Mouse (Mus musculus) left cerebral cortex, adult 9 months (tissue): ENCODE measurements around the gene Ncs1.
A peak's percentile ranks its signal among the peaks of the same experiment; 100 is the strongest.

ENCODE experiments used
- DNase-seq, 2 experiments: peaks; one replicate each; pipeline ENCODE4 v3.0.0; 2022; ENCODE audit warnings: low spot score in 2 of 2

Gene Ncs1

DNA sequence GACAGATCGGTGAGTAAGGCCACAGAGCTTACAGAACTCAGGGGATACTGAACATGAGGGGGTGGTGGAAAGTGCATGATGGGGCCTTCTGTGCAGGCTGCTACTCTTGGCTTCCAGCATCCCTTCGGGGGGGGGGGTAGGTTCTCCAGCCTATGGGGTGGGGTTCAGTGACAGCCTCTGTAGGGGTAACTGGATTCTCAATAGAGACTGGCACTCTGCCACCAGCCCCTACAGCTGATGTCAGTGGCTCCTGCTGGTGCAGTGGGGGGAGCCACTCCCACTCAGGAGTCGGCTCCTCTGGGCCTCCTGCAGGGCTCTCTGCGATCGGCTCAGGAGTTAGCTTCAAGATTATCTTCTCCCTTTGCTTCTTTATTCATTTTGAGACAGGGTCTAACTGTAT is 32.9 kb downstream of the Ncs1 start:
- no peak for DNase-seq

DNA sequence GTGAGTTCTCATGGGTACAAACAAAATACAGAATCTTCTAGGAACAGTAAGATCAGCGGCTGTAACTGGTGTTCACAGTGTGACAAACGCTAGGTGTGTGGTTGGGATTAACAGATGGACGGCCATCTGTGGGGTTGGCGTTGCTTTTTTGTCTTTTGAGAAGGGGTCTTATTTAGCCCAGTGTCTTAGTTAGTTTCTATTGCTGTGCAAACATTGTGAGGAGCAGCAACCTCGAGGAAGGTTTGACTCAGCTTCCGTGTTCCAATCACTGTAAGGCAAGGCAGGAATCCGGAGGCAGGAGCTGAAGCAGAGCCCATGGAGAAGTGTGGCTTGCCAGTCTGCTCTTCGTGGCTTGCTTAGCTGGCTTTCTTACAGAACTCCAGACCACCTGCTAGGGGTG is 35.5 kb downstream of the Ncs1 start:
- peak in 1 of 2 experiments; percentile 50 for DNase-seq

DNA sequence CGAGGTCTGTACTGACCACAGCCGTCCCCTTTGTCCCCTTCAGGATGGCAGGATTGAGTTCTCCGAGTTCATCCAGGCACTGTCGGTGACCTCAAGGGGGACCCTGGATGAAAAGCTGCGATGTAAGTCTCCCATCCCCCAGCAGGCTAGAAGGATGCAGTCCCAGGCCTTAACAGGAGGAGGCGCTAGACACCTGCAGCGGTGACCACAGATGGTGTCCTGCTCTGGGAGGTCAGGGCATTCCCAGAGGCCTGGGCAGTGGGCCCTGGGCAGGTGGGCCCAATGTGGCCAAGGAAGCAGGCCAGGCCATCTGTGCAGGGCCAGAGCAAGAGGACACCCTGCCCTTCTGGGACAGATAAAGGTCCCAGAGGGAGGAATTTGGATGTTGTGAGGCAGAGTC is 36.6 kb downstream of the Ncs1 start:
- no peak for DNase-seq

DNA sequence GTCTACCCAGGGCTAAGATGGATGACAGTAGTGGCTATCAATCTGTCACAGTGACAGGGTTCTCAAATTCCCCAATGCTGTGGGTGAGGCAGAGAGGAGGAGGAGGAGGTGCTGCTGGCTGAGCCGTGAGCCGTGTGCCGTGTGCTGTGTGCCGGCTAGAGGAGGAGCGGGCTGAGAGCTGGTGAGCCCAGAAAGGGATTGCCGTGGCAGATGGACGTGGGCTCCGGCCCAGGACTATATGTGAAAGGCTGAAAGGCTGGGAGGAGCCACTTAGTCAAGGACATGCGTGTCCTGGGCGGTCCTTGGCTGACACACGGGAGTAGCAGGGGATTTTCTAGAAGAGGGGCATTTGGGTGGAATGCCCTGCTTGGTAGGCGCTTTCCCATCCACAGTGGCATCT is 37.3 kb downstream of the Ncs1 start:
- no peak for DNase-seq

DNA sequence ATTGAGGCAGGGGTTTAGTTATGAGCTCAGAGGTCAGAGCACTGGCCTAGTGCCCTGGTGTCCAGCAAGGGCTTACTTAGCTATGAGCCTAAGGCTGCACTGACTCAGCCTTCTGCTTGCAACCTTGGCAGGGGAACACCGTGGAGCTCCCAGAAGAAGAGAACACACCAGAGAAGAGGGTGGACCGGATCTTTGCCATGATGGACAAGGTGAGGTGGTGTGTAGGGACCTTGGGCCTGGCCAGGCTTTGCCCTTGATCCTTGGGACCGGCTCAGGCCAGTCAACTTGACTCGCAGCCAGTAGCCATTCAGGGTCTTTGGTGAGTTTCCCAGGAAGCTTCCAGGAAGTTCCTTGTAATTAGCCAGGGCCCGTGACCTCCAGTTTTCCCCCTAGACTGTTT is 38.9 kb downstream of the Ncs1 start:
- no peak for DNase-seq

DNA sequence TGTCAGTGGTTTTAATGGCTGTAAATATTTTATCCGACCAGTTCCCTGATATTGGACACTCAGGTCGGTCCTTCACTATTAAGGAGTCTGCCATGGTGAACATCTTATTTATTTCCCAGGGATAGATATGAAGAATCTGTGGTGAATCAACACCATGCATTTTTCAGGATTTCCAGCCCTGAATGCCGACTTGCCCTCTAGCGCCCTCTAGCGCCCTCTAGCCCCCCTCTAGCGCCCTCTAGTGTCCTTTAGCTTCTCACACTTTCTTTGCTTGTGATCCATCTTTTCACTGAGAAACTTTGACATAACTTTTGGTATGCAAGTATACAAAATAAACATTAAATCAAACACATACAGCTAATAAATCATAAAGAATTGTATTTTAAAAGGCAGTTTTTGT is 45.8 kb downstream of the Ncs1 start:
- DNase-seq, result peak in 1 of 2 experiments; percentile 70

DNA sequence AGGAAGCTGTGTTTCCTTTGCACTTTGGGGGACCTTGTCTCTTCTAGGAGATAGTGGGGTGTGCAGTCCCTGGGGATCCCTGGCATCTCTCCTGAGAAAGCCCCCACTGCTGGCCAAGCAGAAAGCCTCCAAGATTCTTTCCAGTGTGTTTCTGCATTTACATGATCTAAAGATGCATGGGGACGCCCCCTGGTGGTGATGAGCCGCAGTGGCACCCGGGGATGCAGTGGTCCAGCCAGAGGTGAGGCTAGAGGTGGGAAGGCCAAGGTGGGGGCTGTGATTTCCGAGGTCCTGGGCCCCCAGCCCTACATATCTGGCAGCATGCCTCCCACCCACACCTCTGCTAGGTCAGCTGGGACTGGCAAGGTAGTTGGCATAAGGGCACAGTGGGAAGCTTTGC is 49.4 kb downstream of the Ncs1 start:
- DNase-seq, result peak in 1 of 2 experiments; percentile 85

DNA sequence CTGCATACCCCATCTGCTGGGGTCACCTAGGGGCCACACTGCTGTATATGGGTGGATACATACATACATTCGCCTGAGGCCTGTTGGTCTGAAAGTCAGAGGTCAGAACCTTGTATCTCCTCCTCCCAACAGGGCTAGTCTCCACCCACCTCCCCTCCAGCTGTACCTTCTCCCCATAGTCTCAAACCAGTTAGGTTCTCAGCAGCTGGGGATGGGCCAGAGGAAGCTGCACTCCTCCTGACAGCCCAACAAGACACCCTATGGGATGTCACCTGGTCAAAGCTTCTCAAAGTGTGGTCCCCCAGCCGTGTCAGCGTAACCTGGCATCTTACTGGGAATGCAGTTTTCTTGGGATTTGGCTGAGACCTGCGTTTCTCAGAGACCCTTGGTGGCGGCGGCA is 50.8 kb downstream of the Ncs1 start:
- DNase-seq, result no peak

DNA sequence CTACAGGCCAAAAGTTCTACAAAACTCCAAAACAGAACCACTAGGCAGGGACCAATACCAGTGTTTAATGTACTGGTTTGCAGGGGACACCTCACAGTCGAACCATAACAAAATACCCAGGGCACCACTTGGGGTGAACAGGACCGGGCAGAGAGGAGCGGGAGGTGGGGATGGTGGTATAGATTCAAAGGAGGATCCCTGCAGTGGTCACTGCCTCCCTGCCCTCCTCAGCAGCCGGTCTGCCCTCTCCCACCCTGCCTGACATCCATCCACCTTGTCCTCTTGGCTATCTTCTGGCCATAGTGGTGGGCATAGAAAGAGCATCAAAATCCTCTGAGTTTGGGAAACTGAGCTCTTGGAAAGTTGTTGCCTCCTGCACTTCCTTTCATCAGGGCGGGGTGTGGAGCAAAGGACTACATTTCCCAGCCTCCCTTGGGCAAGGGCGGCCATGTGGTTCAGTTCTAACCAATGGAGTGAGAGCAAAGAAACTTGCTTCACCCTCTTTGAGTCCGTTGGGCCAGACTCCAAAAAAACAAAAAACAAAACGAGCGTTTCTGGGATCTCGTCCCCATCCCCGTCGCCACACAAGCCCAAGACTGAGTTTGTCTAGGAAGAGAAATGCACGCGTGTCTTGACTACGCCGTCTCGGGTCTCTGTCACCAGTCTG is 52.1 kb downstream of the Ncs1 start:
- DNase-seq, result peak in 1 of 2 experiments; percentile 57

DNA sequence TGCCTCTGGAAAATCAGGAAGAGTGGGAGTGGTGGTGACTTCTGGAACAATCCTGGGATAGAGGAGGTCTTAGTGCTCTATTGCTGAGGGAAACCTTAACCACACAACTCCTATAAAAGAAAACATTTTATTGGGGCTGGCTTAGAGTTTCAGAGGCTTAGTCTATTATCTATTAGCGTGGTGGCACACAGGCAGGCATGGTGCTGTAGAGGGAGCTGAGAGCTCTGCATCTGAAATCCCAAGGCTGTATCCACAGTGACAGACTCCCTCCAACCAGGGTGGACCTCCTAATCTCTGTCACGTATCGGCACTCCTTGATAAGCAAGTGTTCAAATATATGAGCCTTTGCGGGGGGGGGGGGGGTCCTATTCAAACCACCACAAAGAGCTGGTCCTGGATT is 53.2 kb downstream of the Ncs1 start:
- DNase-seq, result no peak

DNA sequence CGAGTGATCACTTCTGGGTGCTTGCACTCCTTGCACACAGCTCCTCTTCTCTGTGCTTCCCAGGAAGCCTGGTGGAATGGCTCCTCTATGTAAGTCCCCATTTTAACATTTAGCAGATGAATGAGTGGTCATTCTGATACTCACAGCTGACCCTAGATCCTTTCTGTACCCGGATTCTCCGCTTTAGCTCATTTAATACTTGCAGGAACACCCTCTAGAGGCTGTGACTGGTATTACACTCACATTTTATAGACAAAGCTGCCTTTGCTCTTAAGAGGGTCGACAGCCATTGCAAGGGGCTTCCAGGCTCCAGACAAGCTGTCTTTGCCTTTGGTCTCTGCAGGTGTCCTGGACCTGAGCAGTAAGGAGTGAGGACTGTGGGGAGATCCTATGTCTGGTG is 53.6 kb downstream of the Ncs1 start:
- no peak for DNase-seq

DNA sequence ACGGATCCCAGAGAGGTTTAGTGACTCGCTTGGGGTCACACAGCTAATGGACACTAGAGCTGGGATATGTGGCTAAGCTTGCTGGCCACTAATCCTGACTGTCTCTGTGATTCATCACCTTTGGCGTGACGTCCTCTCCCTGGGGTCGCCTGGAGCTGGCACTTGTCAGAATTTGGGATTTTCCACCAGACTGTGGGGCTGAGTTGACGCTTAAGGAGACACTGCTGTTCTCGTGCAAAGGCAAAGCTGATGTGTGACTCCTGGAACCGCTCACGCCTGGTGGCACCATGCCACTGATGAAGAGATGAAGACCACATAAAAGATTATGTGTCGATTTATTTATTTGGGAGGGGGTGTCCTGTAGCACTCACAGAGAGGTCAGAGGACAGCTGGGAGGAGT is 54.4 kb downstream of the Ncs1 start:
- no peak for DNase-seq

DNA sequence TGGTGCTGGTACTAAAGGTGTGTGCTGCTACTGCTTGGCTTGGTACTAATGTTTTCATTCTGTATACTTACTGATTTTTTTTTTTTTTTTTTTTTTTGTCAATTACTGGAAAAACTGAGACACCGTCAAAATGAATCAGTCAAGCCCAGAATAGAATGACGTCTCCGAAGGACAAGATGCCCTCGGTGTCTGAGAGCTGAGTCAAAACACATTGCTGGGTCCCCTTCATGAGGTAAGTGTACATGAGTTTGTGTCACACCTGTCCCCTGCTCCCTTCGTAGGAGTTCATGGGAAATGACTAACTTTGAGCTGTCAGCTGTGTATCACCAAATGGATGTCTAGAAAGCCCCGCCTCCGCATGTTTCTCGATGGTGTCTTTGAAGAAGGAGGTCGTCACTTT is 57.6 kb downstream of the Ncs1 start:
- DNase-seq, result no peak

DNA sequence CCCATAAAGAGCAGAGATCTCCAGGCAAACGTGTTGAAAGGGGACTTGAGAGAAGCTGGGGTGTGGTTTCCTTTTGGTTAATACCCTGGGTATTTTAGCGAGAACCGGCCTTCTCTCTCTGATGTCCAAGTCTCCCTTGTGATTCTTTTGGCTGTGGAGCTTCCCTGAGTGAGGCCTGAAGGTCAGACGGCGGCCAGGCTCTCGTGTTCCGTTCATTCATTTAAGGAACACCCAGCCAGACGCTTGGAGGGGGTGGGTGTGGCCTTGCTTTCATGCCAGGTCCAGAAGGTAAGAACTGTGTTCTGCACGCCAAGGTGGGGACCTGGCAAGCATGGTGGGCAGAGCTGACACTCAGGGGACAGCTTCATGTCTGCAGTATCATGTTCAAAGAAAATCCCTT is 58.6 kb downstream of the Ncs1 start:
- DNase-seq, result no peak

DNA sequence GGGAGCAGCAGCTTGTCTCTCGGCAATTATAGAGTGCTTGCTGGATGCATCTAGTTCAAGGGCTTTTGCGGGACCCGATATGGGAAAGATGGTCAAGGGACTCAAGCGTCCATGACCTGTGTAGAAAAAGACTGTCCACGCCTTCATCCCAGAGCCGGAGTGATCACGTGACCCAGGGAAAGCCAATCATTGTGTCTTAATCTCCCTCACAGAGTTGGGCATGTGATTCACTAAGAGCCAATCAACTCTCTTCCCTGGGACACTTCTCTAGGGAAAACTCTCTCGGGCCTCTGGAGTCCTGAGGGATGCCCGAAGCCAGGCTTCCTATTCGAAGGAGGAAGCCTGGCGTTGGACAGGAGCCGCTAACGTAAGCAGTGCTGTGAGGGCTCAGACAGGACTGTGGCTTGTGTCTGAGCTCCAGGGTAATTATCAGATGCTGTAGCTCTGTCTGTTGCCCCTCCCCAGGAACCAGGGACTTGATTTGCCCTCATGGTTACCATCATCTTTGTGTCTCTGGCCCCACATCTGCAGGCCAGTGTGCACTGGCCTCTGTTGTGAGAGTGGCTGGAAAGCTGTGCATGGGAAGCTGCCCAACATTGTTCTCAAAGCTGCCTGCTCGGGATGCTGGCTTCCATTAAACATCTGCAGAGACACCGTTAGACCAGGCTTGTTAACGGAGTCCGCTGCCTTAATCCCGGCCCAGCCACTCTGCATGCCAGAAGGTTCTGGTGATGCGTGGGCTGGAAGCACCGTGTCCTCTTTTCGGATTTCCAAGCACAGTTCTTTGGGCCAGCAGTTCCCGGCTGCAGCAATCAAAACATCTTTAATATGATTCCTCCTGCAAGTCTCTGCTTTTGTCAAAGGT is 59.4 kb downstream of the Ncs1 start:
- DNase-seq, result no peak

DNA sequence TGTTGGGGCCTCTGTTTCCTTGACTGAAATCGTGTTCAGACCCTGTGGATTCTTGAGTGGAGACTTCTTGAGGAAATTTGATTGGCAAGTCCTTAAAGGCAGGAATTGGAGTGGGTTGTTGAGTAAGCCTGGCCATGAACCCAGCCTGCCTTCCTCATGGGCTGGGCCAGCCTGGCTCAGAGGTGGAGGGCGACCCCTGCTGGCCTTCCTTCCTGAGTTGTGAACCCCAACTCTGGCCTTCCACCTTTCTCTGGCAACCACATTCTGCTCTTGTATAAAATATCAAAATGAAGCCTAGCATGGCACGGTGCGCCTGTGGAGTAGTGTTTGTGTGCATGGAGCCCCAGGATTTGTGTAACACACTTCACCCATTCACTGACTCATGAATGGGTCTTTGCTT is 60.1 kb downstream of the Ncs1 start:
- no peak for DNase-seq

DNA sequence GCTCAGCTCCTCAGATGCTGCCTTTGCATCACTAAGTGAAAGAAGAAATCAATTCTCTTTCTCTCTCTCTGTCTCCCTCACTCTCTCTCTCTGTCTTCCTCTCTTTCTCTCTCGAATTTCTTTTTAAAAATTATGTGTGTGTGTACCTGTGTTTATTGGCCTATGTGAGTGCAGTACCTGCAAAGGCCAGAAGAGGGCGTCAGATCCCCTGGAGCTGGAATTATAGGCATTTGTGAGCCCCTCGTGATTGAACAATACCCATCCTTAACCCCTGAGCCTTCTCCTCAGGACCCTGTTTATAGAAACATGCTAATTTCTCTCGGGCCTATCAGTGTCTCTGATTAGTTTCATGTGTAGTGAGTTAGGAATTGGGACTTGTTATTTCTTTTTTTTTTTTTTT is 62.6 kb downstream of the Ncs1 start:
- DNase-seq, result no peak

DNA sequence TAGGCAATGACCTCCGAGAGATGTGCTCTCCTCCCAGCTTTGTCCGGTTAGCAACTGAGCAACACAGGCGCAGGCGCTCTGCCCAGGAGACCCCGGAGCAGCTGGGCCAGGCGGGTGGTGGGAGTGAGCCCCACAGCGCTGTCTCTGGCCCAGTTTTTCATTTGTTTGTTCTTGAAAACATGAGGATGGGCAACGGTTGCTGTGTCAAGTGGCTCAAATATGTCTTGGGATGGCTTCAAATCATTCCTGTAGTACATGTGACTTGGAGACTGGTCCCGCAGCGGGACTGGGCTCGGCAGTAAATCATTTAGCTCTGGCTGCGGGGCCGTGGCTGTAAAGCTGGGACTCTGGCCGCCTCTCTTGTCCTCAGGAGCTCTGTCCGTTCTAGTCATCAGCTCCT is 63.9 kb downstream of the Ncs1 start:
- no peak for DNase-seq

DNA sequence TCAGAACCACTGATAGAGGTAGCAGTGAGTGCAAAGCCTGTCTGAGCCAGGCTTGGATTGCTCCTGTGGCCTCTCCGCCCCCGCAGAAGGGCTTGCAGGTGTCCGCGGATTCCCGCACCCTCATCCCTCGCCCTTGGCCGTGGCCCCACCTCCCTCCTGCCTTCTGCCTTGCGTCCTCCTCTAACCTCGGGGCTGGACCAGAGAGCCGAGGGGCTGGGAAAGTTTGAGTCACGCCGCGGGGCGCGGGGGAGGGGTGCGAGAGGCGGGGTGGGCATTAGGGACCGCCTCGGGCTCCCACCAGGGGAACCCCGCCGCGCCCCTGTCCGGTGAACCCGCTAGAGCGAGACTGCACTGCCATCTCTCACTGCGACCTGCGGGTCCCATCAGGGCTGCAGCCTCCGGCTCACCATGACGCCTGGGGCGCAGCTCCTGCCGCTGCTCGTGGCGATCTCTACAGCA is 68.4 kb downstream of the Ncs1 start, which contains the start of gene Hmcn2:
TSS of gene Hmcn2 (plus strand) at position 409 of the 459 bp plus-strand sequence.
- DNase-seq, result no peak

DNA sequence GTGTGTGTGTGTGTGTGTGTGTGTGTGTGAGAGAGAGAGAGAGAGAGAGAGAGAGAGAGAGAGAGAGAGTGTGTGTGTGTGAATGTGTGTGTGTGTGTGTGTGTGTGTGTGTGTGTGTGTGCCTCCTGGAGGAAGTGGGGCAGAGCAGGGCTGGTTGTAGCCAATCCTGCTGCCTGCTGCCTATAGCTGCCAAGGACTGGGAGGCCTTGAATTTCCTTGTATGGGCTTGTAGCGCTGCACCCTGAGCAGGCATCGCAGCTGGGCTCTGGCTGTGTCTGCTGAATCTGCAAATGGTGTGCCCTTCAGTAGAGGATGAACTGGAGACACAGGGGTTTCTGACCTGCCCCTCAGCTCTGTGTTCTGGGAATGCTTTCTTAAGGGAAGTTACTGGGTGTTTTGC is 72.5 kb downstream of the Ncs1 start:
- DNase-seq, result no peak

DNA sequence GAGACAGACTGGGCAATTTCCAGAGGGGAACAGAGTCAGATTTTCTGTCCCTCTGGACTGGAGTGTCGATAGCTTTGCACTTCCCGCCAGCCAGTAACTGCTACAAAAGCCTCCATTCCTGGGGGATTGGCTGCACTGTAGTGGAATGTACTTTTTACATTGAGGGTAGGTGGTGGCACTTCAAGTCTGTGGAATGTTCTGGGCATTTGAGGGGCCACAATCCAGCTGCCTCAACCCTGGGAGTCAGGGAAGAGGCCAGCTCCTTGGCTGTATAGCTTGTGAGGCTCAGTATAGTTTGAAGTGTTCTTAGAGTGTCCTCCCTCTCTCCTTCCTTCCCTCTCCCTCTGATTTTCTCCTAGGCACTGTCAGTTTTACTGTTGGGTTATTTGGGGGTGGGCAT is 73.6 kb downstream of the Ncs1 start:
- no peak for DNase-seq

DNA sequence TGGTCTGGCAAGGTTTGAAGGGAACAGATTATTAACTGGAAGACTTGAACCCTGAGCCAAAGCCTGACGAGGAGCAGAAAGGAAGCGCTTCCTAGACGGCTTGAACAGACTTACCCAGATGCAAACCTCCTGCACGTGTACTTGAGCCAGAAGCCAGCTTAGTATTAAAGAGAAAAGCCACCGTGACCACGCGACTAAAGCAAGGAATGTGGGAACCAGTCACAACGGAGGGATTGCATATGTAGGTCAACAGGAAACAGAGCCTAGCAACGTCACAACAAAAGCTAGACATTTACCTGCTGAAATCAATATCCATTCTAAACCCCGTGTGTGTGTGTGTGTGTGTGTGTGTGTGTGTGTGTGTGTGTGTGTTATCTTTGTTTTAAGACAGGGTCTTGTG is 81.6 kb downstream of the Ncs1 start:
- no peak for DNase-seq

DNA sequence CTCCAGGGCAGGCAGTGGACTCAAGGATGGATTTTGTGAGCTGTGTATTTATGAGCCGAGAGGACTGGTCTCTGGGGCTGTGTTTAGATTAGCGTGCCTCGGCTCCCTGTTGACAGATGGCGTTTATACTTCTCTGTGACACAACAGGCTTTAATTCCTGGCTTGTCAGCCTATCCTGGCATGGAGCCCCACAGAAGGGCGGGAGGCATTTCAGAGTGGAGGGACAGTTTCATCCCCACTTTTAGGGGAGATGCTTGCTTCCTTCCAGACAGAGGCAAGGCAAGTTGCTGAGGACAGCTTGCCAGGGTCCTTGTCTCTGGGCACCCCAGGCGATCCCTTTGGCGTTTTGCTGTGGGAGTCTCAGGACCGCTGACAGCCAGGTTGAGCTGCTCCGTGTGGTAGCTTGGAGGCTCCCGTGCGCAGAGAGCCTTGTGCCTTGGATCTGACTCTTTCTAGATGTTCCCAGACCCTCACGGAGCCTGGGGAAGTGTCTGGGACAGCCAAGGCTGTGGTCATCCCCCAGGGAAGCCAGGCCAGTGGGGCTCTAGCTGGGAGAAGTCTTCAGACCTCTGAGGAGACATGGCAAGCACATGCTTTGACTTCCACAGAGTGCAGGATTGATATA is 92.2 kb downstream of the Ncs1 start:
- no peak for DNase-seq
